Mouse (Mus musculus) layer of hippocampus, postnatal 36 days (tissue): ENCODE results near the gene Dgat2. TPM values are rescaled to one million over a fixed set of nuclear protein-coding genes. Genes with fewer than 3 reads are reported as not detected.

Experiments
- DNase-seq, 2 experiments: peaks; one replicate each; pipeline ENCODE4 v3.0.0; 2022
- total RNA-seq, 2 experiments: library from RNA; stranded (reverse); gene quantifications; 2 replicates each; pipeline ENCODE4 v1.2.3; 2021

Gene Dgat2
- 100 to 1,000 TPM in 1 of 2 experiments, 10 to 100 TPM in 1; 94.3 to 106 TPM for total RNA-seq

DNA sequence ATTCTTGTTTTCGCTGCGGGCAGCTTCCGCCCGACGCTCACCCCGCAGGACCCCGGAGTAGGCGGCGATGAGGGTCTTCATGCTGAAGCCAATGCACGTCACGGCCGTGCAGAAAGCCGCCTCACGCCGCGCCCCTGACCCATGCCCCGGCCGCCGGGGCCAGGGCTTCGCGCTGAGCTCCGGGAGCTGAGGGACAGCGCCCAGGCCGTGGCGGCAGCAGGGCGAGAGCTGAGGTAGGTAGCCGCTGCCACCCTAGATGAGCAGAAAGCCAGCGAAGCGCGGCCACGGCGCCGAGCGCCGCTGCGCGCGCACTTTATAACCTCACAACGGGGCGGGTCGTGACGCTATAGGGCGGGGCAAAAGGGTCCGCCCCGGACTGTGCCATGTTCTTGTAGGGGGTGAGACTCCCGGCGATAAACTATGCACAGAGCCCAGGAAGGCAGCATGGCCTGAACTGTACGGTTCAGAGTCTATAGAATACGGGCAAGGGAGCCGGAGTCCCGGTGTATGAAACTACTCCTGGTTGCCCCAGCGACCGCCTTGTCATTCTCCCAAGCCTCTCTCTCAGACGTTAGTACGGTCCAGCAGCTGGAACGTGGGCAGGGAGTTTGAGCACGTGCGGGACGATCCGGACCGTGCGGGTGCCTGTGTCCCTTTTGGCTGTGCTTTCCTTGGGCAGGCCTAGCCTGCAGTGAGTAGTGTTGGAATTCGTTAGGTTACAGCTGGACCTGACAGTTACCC, at the start of gene Dgat2:
Gene Dgat2 (minus strand): TSS at position 288 of the 741 bp plus-strand sequence.
- DNase-seq, result peak; percentile 90 to 92

DNA sequence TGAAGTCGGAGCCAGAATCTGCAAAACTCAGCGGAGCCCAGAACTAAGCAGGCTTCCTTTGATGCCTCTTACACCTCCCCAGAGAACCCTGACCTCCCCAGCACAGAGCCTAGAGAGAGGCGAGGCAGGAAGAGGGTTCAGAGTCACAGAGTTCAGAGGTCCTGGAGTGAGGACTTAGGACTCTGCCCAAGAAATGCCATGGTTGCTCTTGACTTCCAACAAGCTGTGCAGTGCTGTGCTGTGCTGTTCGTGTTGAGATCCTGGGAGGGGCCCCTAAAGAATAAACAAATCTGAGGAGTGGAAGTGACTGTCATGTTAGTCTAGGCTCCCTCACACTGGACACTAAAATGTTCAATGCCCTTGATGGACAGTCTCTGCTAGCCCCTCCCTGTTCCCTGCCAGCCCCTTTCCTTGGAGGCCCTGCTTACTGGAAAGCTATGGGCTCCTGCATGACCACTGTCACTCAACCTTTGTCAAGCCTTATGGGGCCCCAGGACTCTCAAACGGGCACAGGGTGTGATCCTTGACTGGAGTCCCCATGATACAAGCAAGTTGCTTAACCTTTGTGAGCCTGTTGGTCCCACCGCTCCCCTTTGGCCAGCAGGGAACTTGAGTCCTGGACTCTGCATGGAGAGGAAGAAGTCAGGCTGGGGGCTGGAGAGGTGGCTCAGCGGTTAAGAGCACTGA, 47.7 kb upstream of the Dgat2 start:
- DNase-seq, result no peak

DNA sequence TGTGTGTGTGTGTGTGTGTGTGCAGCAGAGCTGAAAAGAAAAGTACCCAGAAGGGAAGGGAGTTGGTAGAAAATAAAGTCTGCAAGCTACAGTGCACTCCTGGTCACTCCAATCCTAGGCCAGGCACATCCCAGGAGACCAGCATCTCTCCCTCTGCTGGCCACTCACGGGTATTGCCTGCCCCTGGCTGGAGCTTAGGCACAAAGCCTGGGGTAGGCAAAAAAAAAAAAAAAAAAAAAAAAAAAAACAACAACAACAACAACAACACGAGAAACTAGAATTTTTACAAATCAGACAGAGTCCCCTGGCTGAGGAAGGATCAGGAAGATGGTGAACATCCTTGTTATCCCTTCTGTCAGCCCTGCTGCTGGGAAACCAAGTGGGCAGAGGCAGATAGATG, 46.9 kb upstream of the Dgat2 start:
- DNase-seq, result no peak

GRCm38 (mm10) chr7:99228825-99229224, 46.3 kb upstream of the Dgat2 start:
- no peak for DNase-seq

DNA sequence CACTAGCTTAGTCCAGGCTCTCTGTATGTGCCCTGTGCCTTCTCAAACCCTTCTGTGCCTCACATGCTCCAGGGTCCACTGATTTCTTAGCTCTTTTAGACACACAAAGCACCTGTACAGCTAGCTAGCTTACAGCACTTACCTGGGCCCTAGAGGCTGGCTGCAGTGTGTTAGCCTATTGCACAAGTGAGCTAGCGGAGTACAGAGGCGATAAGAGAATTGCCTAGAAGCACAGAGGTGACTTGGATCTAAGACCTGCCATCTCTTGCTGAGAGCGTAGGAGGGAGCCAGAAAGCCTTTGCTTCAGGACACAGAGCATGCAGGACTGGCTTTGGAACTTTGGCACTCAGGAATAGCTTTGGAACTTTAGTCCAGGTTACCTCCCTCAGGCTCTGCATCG, 44.7 kb upstream of the Dgat2 start:
- DNase-seq, result no peak

DNA sequence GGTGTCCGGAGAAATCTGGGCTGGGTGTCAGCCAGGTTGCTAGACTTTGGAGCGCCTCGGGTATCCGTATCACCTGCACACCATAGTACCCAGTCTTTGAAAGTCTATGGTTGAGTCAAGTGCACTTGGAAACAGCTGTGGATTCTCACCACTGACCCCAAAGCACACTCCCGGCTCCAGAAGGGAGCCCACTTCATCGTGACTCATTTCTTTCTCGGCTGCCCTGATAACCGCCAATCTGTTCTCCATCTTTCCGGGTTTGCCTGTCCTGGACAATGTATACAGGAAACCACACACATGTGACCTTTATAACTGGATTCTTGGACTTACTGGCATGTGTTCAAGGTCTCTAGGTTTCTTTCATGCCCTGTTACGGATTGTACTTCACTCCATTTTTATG, 44.1 kb upstream of the Dgat2 start:
- no peak for DNase-seq

DNA sequence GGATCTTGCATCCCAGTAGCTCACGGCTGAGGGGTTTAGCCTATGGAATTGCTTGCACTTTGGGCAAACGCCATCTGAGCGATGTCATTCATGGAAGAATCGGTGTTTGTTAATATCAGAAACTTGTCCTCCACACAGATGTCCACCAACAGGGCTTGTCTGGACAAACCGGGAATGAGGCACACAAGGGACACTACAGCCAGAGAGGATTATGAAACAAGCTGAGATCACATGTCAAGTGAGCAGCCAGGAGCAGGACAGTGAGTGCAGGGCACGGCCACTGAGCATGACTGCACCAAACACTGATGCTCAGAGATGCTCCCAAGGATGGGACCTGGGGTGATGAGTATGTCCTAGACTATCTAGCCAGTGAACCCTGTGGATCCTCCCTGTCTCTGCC, 42.9 kb upstream of the Dgat2 start:
- no peak for DNase-seq

DNA sequence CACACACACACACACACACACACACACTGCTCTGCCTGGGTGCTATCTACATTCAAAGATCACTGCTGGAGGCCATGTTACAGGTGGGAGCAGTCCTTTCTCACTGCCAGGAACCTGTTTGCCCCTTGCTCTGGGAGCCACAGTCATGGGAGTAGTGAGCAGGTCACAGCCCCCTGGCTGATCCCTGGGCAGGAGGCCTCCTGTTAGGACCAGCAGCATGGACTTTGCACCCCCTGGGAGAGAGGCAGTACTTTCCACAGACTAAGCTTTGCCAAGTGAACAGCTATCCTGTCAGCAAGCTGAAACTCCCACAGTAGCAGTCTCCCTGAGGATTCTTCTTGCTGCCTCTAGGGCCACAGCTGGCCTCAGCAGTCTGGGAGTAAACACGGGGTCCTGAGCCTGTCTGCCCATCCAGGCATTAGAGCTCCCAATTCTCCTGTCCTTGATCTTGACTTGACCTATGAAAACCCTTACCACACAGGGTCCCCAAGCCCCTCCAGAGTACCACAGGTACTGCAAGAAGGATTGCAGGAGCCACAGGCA, 42.2 kb upstream of the Dgat2 start:
- DNase-seq, result no peak

GRCm38 (mm10) chr7:99224225-99224624, 41.7 kb upstream of the Dgat2 start:
- DNase-seq, result no peak

DNA sequence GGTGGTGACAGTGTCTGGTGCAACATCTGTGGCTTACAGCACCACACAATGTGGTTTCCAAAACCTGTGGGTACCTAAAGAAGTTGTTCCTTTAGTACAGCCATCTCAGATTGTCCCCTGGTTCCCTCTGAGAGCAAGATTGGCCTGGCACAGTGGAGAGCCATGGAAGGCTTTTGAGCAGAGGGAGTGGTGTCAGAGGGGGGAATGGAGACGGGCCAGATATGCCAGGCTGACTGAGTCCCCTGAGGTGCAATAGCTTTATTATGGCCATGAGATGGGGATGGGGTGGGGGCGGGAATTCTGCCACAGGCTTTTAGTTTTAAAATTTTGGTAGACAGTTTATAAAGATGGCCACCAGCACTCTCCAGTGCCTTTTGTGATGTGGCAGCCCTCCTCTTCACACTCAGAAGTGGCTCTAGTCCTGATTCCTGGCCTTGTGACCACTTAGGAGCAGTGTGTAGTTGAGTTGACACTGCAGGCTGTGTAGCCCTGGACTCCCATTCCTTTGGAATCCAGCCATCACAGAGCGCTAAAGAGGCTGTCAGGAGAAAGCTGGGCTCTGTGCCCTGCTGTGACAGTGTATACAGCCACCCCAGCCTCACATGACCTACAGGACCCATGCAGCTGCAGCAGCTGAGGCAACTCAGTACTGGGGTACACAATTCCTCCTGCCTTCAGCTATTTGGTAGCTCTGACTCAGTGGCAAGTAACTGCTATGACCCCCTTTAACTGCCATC, 35.0 kb upstream of the Dgat2 start:
- peak; percentile 20 to 46 for DNase-seq

GRCm38 (mm10) chr7:99215347-99215855, 32.9 kb upstream of the Dgat2 start:
- DNase-seq, result no peak

- DNase-seq, result no peak
Observed at GRCm38 (mm10) chr7:99214621-99215185, 32.2 kb upstream of the Dgat2 start.

- peak; percentile 64 to 69 for DNase-seq
Observed at GRCm38 (mm10) chr7:99213686-99214085, 31.2 kb upstream of the Dgat2 start.

- DNase-seq, result no peak
Observed at GRCm38 (mm10) chr7:99213056-99213455, 30.5 kb upstream of the Dgat2 start.

DNA sequence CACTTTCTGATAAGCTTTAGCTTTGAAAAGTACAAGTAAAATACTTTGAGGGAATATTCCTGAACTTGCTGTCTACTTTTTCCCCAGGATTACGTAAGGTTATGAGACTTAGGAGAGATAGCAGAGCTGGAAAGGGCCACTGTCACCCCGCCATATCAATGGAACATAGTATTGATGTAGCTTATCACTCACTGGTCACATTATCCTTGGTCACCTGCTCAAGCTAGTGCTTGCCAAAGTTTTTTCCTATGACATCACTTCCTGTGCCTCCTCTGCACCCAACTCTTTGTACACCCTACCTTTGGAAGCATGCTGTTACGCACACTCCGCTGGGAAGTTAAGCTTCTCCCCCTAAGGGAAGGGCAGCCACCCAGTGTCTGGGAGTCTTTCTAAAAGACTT, 26.2 kb upstream of the Dgat2 start:
- DNase-seq, result no peak

DNA sequence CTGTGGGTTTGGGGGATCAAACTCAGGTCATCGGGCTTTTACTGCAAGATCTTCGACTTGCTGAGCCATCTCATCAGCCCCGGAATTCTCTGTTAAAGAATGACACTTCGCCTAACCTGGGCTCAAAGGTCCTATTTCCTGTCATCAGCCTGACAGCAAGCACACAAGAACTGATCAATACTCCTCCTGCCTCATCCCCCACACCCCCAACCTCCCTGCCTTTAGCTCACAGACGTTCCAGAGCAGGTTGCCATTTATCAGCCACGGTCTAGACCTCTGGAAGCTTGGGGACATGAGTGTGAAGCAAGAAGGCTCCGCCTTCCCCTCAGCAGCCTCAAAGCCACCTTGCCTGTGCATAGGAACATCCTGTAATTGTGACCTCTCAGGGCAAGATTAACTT, 23.8 kb upstream of the Dgat2 start:
- no peak for DNase-seq

DNA sequence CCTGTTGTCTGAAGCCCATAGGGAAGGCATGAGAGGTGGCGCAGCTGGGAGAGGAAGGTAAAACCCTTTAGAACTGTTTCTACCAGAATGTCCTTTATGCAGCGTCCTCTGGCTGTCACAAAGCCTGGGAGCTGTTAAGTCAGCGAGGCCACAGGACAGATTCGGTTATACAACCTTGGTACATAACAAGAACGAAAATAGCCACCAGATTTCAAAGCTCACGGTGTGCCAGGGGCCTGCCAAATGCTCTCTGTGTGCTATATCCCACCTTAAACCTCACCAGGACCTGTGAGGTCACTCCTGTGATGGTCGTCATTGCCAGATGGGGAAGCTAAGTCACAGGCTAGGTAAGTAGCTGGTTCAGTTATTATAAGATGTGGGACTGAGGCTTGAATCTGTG, 19.6 kb upstream of the Dgat2 start:
- no peak for DNase-seq

DNA sequence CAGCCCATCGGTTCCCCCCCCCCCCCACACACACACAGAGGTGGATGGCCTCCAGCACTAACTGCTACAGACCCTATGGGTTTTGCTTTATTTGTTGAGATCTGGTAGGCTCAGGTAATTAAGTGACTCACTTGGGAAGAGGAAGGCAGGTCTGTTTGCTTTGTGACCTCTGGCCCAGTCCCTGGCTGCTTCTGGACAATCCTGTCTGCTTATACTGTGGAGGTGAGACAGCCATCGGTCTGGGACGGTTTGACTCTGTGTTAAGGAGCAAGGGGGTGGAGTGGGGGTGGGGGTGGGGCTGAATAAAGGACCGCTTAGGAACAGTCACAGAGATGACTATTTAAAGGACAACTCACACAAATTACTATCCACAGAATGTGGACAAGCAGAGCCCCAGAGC, 17.8 kb upstream of the Dgat2 start:
- no peak for DNase-seq

- DNase-seq, result no peak
Observed at GRCm38 (mm10) chr7:99199451-99200175, 17.1 kb upstream of the Dgat2 start.

- DNase-seq, result peak; percentile 30 to 35
Observed at GRCm38 (mm10) chr7:99198811-99199210, 16.3 kb upstream of the Dgat2 start.

- DNase-seq, result no peak
Observed at GRCm38 (mm10) chr7:99194511-99194910, 12.0 kb upstream of the Dgat2 start.

- no peak for DNase-seq
Observed at GRCm38 (mm10) chr7:99193926-99194325, 11.4 kb upstream of the Dgat2 start.
